Mouse (Mus musculus) cortical plate, adult 2 months (tissue): Measurements from ENCODE around the gene Drd5.

Experiments used
- CTCF ChIP-seq: fragments of 200-500 bp; IDR thresholded peaks from 2 replicates; pipeline ENCODE4 v1.5.1; 2011; ENCODE audit warnings: mild to moderate bottlenecking, control low read depth, low read length; ENCODE audit not compliant: insufficient read depth; ENCODE audit errors: extremely low read depth
- POLR2A ChIP-seq: fragments of 200-500 bp; IDR thresholded peaks from 2 replicates; pipeline ENCODE4 v1.6.1; 2011; ENCODE audit warnings: mild to moderate bottlenecking, low read length, control low read depth; ENCODE audit not compliant: insufficient read depth; ENCODE audit errors: extremely low read depth

GRCm38 (mm10) chr5:38280075-38280474 lies 39.1 kb upstream of the Drd5 start:
- no peak for TF ChIP-seq CTCF
- no peak for TF ChIP-seq POLR2A
